12 mouse cellular contexts compared by ENCODE assay signal in the genomic region with DNA sequence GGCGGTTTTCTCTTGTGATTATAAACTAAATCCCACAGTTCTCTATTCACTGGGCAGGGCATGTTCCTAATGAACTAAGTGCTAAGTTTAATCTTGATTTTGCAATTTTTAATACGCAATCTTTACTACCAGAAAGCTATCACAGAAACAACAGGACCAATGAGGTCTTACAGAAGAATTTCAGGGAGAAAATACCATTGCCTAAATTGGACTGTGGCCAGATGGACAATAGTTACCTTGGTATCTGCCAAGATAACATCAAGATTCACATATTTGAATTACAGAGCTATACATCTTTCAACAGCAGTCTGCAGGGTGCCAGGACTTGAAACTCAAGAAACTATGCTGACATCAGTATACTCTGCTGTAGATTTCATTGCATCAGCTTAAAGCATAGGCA. TPM values are rescaled to one million over a fixed set of nuclear protein-coding genes. Genes with fewer than 3 reads are reported as not detected.
A peak's percentile ranks its signal among the peaks of the same experiment; 100 is the strongest.
DNase-seq lines count a peak whose midpoint lies in the region; ATAC-seq and TF ChIP-seq lines count a peak whose summit lies in the region.
"Had no signal": no experiment of that assay in that cellular context is flagged by ENCODE, and none has a peak within 500 bp of the region (broad histone marks: within the 10 kb centered on the region; RNA-seq: fewer than 3 reads in every experiment).

No protein-coding gene starts in this region.

- WGBS in heart, embryonic 13.5 days, result 90% methylated on average over 2 of the region's 2 CpGs
- WGBS in heart, adult 2 months, result 81% methylated on average over 2 of the region's 2 CpGs
- whole genome bisulfite sequencing in liver, embryonic 14.5 days (ENCODE audit: insufficient replicate concordance), result 83% methylated on average over 2 of the region's 2 CpGs

- peaks cover 27% of the 10 kb centered on the region for H3K4me1 ChIP-seq in heart, embryonic 13.5 days
- peaks cover under 1% of the 10 kb centered on the region for H3K4me1 ChIP-seq in heart, adult 2 months (ENCODE audit: control insufficient read depth, insufficient read depth, low read length)
- peaks cover 11% of the 10 kb centered on the region for H3K4me1 ChIP-seq in bone marrow macrophage, adult 2 months (ENCODE audit: control insufficient read depth, insufficient read depth, low read length)
- H3K4me1 ChIP-seq in liver, embryonic 14.5 days (replicated peaks; ENCODE audit: control insufficient read depth in 2 of 2, insufficient read depth in 2 of 2, low read length in 1 of 2), result peaks cover 22 to 26% of the 10 kb centered on the region in 2 experiments

- no peaks in the 10 kb centered on the region for H3K9me3 ChIP-seq in heart, embryonic 13.5 days
- H3K9me3 ChIP-seq in liver, embryonic 14.5 days (ENCODE audit: control insufficient read depth, low read length), result no peaks in the 10 kb centered on the region
- H3K9me3 ChIP-seq: limb, embryonic 10.5 days had no signal

- DNase-seq in heart, adult 2 months, result no peak
- DNase-seq in 3T3-L1 (ENCODE audit: low read depth, low spot score), result peak; percentile 15
- no peak for DNase-seq in liver, embryonic 14.5 days (ENCODE audit: low read depth in 3 of 3, low spot score in 3 of 3)
- no peak for DNase-seq in layer of hippocampus, postnatal 10 days (ENCODE audit: low spot score in 2 of 2)
- DNase-seq in frontal cortex, adult 2 months (ENCODE audit: extremely low spot score in 1 of 2, low spot score in 1 of 2), result no peak
- DNase-seq in embryo, embryonic 10 days (ENCODE audit: low spot score), result no peak
- DNase-seq: cerebellum, postnatal 14 days; gastrocnemius, postnatal 25 days; right cerebral cortex, postnatal 4 days had no signal

- H3K79me2 ChIP-seq in heart, adult 2 months (replicated peaks; ENCODE audit: control insufficient read depth, insufficient read depth, low read length), result peaks cover under 1% of the 10 kb centered on the region

- no peak for TF ChIP-seq POLR2A in heart, adult 2 months (IDR thresholded peaks at IDR 0.05; ENCODE audit: insufficient read depth, low read depth, low read length)
- TF ChIP-seq POLR2A in bone marrow macrophage, adult 2 months (IDR thresholded peaks at IDR 0.05; ENCODE audit: borderline replicate concordance, low read depth, low read length), result no peak

- H3K4me3 ChIP-seq in heart, embryonic 13.5 days, result no peak overlapping the region
- no peak overlapping the region for H3K4me3 ChIP-seq in heart, adult 2 months
- H3K4me3 ChIP-seq in bone marrow macrophage, adult 2 months (ENCODE audit: insufficient read depth, low read length), result peak overlapping the region; percentile 13; the same call in 1 of the 2 replicates
- no peak overlapping the region for H3K4me3 ChIP-seq in liver, embryonic 14.5 days (ENCODE audit: insufficient read depth in 1 of 2, low read depth in 2 of 2, low read length in 2 of 2)

- H3K27me3 ChIP-seq in heart, embryonic 13.5 days (replicated peaks), result no peaks in the 10 kb centered on the region
- no peaks in the 10 kb centered on the region for H3K27me3 ChIP-seq in heart, adult 2 months (ENCODE audit: control insufficient read depth, insufficient read depth, low read length)
- H3K27me3 ChIP-seq in liver, embryonic 14.5 days (ENCODE audit: control insufficient read depth, insufficient read depth, low read length), result no peaks in the 10 kb centered on the region

- H3K27ac ChIP-seq in heart, embryonic 13.5 days (replicated peaks), result no peak overlapping the region
- H3K27ac ChIP-seq in heart, adult 2 months, result no peak overlapping the region
- peak overlapping the region; percentile 45 for H3K27ac ChIP-seq in bone marrow macrophage, adult 2 months (ENCODE audit: insufficient read depth, low read depth, low read length)
- no peak overlapping the region for H3K27ac ChIP-seq in liver, embryonic 14.5 days
- H3K27ac ChIP-seq: limb, embryonic 10.5 days had no signal

- intact Hi-C loops in heart, adult 2 months (cut with DNase I), result loop anchor here (2.0 to 10.0 kb wide), 3 partner anchors 40 to 548 kb away; partner anchors contain the start of gene Smndc1

- TF ChIP-seq CTCF in heart, adult 2 months (IDR thresholded peaks at IDR 0.05), result no peak
- no peak for TF ChIP-seq CTCF in bone marrow macrophage, adult 2 months (IDR thresholded peaks at IDR 0.05; ENCODE audit: low read depth, low read length)
- TF ChIP-seq CTCF in liver, embryonic 14.5 days (IDR thresholded peaks at IDR 0.05; ENCODE audit: low read depth), result no peak

- H3K4me2 ChIP-seq in heart, embryonic 13.5 days, result peak overlapping the region; percentile 72
- H3K4me2 ChIP-seq in liver, embryonic 14.5 days (ENCODE audit: low read depth), result peak overlapping the region; percentile 95

- 0 out of 2 replicates have a peak overlapping the region, but pooled peaks have one; percentile 24 for H3K9ac ChIP-seq in heart, embryonic 13.5 days
- no peak overlapping the region for H3K9ac ChIP-seq in heart, adult 2 months (ENCODE audit: low read depth, low read length)
- no peak overlapping the region for H3K9ac ChIP-seq in liver, embryonic 14.5 days (replicated peaks)

- TF ChIP-seq EP300 in heart, adult 2 months (IDR thresholded peaks at IDR 0.05; ENCODE audit: insufficient read depth, low read depth, low read length), result no peak
- no peak for TF ChIP-seq EP300 in liver, embryonic 14.5 days (IDR thresholded peaks at IDR 0.05; ENCODE audit: low read depth)

- ATAC-seq in heart, embryonic 13.5 days (ENCODE audit: extremely low read depth, insufficient number of reproducible peaks, low FRiP score, low TSS enrichment), result no peak
- ATAC-seq in liver, embryonic 14.5 days (ENCODE audit: insufficient read depth), result no peak

- H3K36me3 ChIP-seq in heart, embryonic 13.5 days, result peaks cover 11% of the 10 kb centered on the region
- H3K36me3 ChIP-seq in heart, adult 2 months (ENCODE audit: control insufficient read depth, insufficient read depth, low read length), result peaks cover 2% of the 10 kb centered on the region
- H3K36me3 ChIP-seq in liver, embryonic 14.5 days (replicated peaks; ENCODE audit: control insufficient read depth, insufficient read depth, low read depth), result no peaks in the 10 kb centered on the region; the same call in 1 of the 2 replicates

RNA-seq across cellular contexts. Expression of gene Shoc2, which starts 1.8 kb away (rescaled TPM):
- 30.9 and 34.1 TPM in 2 replicates for polyA plus RNA-seq in heart, embryonic 13.5 days (2015; fragmentation: Nextera tagmentation; extraction: Ambion mirVana)
- 10 to 100 TPM; 25.4 to 26.1 TPM for total RNA-seq in heart, adult 2 months (2021)
- 12.3 and 34.2 TPM in 2 replicates for polyA plus RNA-seq in heart, adult 2 months (2012; rRNA removed)
- polyA plus RNA-seq in bone marrow macrophage, adult 2 months (2012; ENCODE audit: insufficient read depth, insufficient read length, missing spikeins), result 29.3 and 35.5 TPM in 2 replicates
- 9.7 and 9.8 TPM in 2 replicates for polyA plus RNA-seq in liver, embryonic 14.5 days (2012; rRNA removed)
- 18.9 and 21.1 TPM in 2 replicates for polyA plus RNA-seq in liver, embryonic 14.5 days (2014; fragmentation: Nextera tagmentation; extraction: Ambion mirVana)
- total RNA-seq in layer of hippocampus, postnatal 10 days (2021), result 10 to 100 TPM; 50.3 to 56.3 TPM
- polyA plus RNA-seq in frontal cortex, adult 2 months (2012; rRNA removed), result 29.4 and 32.7 TPM in 2 replicates

RNA-seq across cellular contexts. Expression of gene Bbip1, which starts 2.1 kb away (rescaled TPM):
- polyA plus RNA-seq in heart, embryonic 13.5 days (2015; fragmentation: Nextera tagmentation; extraction: Ambion mirVana), result 47.6 and 54.1 TPM in 2 replicates
- total RNA-seq in heart, adult 2 months (2021), result 10 to 100 TPM; 34.5 to 35.4 TPM
- polyA plus RNA-seq in heart, adult 2 months (2012; rRNA removed), result 12.4 and 26.1 TPM in 2 replicates
- 70.9 and 79.5 TPM in 2 replicates for polyA plus RNA-seq in bone marrow macrophage, adult 2 months (2012; ENCODE audit: insufficient read depth, insufficient read length, missing spikeins)
- 14.3 and 26.6 TPM in 2 replicates for polyA plus RNA-seq in liver, embryonic 14.5 days (2012; rRNA removed)
- polyA plus RNA-seq in liver, embryonic 14.5 days (2014; fragmentation: Nextera tagmentation; extraction: Ambion mirVana), result 55.2 and 61.2 TPM in 2 replicates
- 10 to 100 TPM; 91.9 to 92.8 TPM for total RNA-seq in layer of hippocampus, postnatal 10 days (2021)
- 82.4 and 87.0 TPM in 2 replicates for polyA plus RNA-seq in frontal cortex, adult 2 months (2012; rRNA removed)

RNA-seq across cellular contexts. Expression of gene Pdcd4, which starts 50.3 kb away (rescaled TPM):
- polyA plus RNA-seq in heart, embryonic 13.5 days (2015; fragmentation: Nextera tagmentation; extraction: Ambion mirVana), result 34.4 and 34.6 TPM in 2 replicates
- total RNA-seq in heart, adult 2 months (2021), result 10 to 100 TPM; 21.1 to 22.9 TPM
- polyA plus RNA-seq in heart, adult 2 months (2012; rRNA removed), result 4.2 and 8.0 TPM in 2 replicates
- 36.7 and 41.5 TPM in 2 replicates for polyA plus RNA-seq in bone marrow macrophage, adult 2 months (2012; ENCODE audit: insufficient read depth, insufficient read length, missing spikeins)
- 3.0 and 6.6 TPM in 2 replicates for polyA plus RNA-seq in liver, embryonic 14.5 days (2012; rRNA removed)
- 16.2 and 16.6 TPM in 2 replicates for polyA plus RNA-seq in liver, embryonic 14.5 days (2014; fragmentation: Nextera tagmentation; extraction: Ambion mirVana)
- total RNA-seq in layer of hippocampus, postnatal 10 days (2021), result 100 to 1,000 TPM; 110 to 118 TPM
- polyA plus RNA-seq in frontal cortex, adult 2 months (2012; rRNA removed), result 70.3 and 78.0 TPM in 2 replicates
